23 mouse cellular contexts compared by ENCODE assay signal in genomic region chr6:120182160-120182559, GRCm38 (mm10).
DNase-seq lines count a peak whose midpoint lies in the region; ATAC-seq and TF ChIP-seq lines count a peak whose summit lies in the region.
"Had no signal": no experiment of that assay in that cellular context is flagged by ENCODE, and none has a peak within 500 bp of the region (broad histone marks: within the 10 kb centered on the region; RNA-seq: fewer than 3 reads in every experiment).

No protein-coding gene starts in this region.

- H3K4me3 ChIP-seq in heart, embryonic 13.5 days, result no peak overlapping the region
- no peak overlapping the region for H3K4me3 ChIP-seq in stomach, postnatal 0 days (ENCODE audit: low read depth, low read length)
- H3K4me3 ChIP-seq: embryonic facial prominence, embryonic 15.5 days; hindbrain, embryonic 13.5 days; left cerebral cortex, adult 2 months; midbrain, embryonic 10.5 days; neural tube, embryonic 12.5 days had no signal

- H3K36me3 ChIP-seq in heart, embryonic 13.5 days, result no peaks in the 10 kb centered on the region
- no peaks in the 10 kb centered on the region for H3K36me3 ChIP-seq in stomach, postnatal 0 days (ENCODE audit: control insufficient read depth, insufficient read depth, low read length)
- H3K36me3 ChIP-seq: embryonic facial prominence, embryonic 15.5 days; hindbrain, embryonic 13.5 days; midbrain, embryonic 10.5 days; neural tube, embryonic 12.5 days had no signal

- H3K9me3 ChIP-seq in heart, embryonic 13.5 days, result no peaks in the 10 kb centered on the region
- H3K9me3 ChIP-seq in stomach, postnatal 0 days (ENCODE audit: control insufficient read depth, low read length), result no peaks in the 10 kb centered on the region
- H3K9me3 ChIP-seq: embryonic facial prominence, embryonic 15.5 days; hindbrain, embryonic 13.5 days; midbrain, embryonic 10.5 days; neural tube, embryonic 12.5 days had no signal

- peak; percentile 45; the same call in 1 of the 2 replicates for ATAC-seq in heart, embryonic 13.5 days (ENCODE audit: extremely low read depth, insufficient number of reproducible peaks, low FRiP score, low TSS enrichment)
- no peak for ATAC-seq in monocyte, adult 5-6 weeks (replicated peaks; ENCODE audit: insufficient number of reproducible peaks, low FRiP score, low TSS enrichment, poor library complexity, severe bottlenecking)
- ATAC-seq in activated CD4-positive, CD25-positive, alpha-beta regulatory T cell, adult 4 months, result no peak
- ATAC-seq in stomach, postnatal 0 days (ENCODE audit: low FRiP score, low TSS enrichment), result no peak
- ATAC-seq: forebrain, postnatal 0 days had no signal

- H3K27me3 ChIP-seq in heart, embryonic 13.5 days (replicated peaks), result no peaks in the 10 kb centered on the region
- no peaks in the 10 kb centered on the region for H3K27me3 ChIP-seq in stomach, postnatal 0 days (ENCODE audit: control insufficient read depth, insufficient read depth, low read length)
- H3K27me3 ChIP-seq: embryonic facial prominence, embryonic 15.5 days; hindbrain, embryonic 13.5 days; neural tube, embryonic 12.5 days had no signal

- no peak for TF ChIP-seq EP300 in stomach, postnatal 0 days (optimal IDR thresholded peaks at IDR 0.05)

- 49% methylated on average over 5 of the region's 5 CpGs for WGBS in heart, embryonic 13.5 days
- WGBS in stomach, postnatal 0 days, result 90% methylated on average over 5 of the region's 5 CpGs

- peak overlapping the region; percentile 41; the same call in 1 of the 2 replicates for H3K27ac ChIP-seq in heart, embryonic 13.5 days (replicated peaks)
- no peak overlapping the region for H3K27ac ChIP-seq in stomach, postnatal 0 days (replicated peaks)
- H3K27ac ChIP-seq: embryonic facial prominence, embryonic 15.5 days; hindbrain, embryonic 13.5 days; left cerebral cortex, adult 2 months; macrophage; midbrain, embryonic 10.5 days; neural tube, embryonic 12.5 days had no signal

- intact Hi-C loops in gastrocnemius, postnatal 14 days (cut with DNase I; ENCODE audit: low total_unique reads), result no loop called here

- no peak for TF ChIP-seq CTCF in stomach, postnatal 0 days (IDR thresholded peaks at IDR 0.05; ENCODE audit: low read depth)

- peaks cover 58% of the 10 kb centered on the region for H3K4me1 ChIP-seq in heart, embryonic 13.5 days
- H3K4me1 ChIP-seq in stomach, postnatal 0 days (replicated peaks; ENCODE audit: control insufficient read depth, insufficient read depth), result no peaks in the 10 kb centered on the region
- H3K4me1 ChIP-seq: hindbrain, embryonic 13.5 days; neural tube, embryonic 12.5 days had no signal

- H3K4me2 ChIP-seq in heart, embryonic 13.5 days, result no peak overlapping the region
- H3K4me2 ChIP-seq in stomach, postnatal 0 days (replicated peaks; ENCODE audit: low read depth), result no peak overlapping the region
- H3K4me2 ChIP-seq: embryonic facial prominence, embryonic 15.5 days; hindbrain, embryonic 13.5 days; lung, embryonic 14.5 days; neural tube, embryonic 12.5 days had no signal

- peak; percentile 81 for DNase-seq in gastrocnemius, adult 18-20 months (ENCODE audit: low spot score)
- DNase-seq in gastrocnemius, postnatal 4 days (ENCODE audit: low spot score in 2 of 2), result no peak
- peak; percentile 65 for DNase-seq in gastrocnemius, postnatal 14 days
- DNase-seq in heart, postnatal 4 days, result peak; percentile 69
- DNase-seq in stomach, postnatal 0 days (ENCODE audit: low spot score), result no peak
- DNase-seq: adrenal gland, postnatal 10 days; cerebellum, adult 11-12 months; cerebellum, postnatal 36 days; forebrain, postnatal 0 days; kidney, adult 8-10 months; kidney, postnatal 25 days; left cerebral cortex, postnatal 4 days; lung, embryonic 14.5 days; thymus, postnatal 36 days had no signal

- no peak overlapping the region for H3K9ac ChIP-seq in heart, embryonic 13.5 days
- H3K9ac ChIP-seq in stomach, postnatal 0 days (ENCODE audit: low read length), result no peak overlapping the region
- H3K9ac ChIP-seq: embryonic facial prominence, embryonic 15.5 days; forebrain, postnatal 0 days; hindbrain, embryonic 13.5 days; lung, embryonic 14.5 days; neural tube, embryonic 12.5 days had no signal

Comparison
In these comparisons a context has a peak if more than half of its experiments do, and no peak if none do; other contexts are left out.
1. DNase-seq: peak in gastrocnemius, adult 18-20 months (single experiment), gastrocnemius, postnatal 14 days (single experiment) and heart, postnatal 4 days (single experiment); none in gastrocnemius, postnatal 4 days (0 of 2) and stomach, postnatal 0 days (single experiment).